Mouse (Mus musculus): ENCODE results near the gene Trit1.

DNA sequence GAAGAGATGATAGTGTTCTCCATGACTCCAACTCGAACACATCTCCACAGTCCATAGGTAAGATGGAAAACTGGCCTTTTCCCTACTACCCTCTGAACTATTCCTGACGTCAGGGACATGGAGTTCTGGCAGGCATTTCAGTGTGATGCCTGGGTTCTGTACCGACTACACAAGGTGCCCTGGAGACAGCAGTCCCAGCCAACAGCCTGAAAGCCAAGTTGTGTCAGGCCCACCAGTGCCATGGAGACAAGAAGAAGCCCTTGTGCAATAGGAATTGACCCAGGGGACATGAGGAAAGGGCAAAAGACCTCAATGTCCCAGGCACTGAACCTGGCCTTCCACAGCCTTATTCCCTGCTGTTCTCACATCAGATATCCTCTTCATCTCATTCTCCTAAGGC is 36.6 kb upstream of the Trit1 start:
- TF ChIP-seq CTCF (IDR thresholded peaks at IDR 0.05; ENCODE audit: borderline replicate concordance, extremely low read depth, insufficient read depth, insufficient read length) (no peak), POLR2A (IDR thresholded peaks at IDR 0.05; ENCODE audit: borderline replicate concordance, extremely low read depth, insufficient read depth, insufficient read length, poor library complexity, severe bottlenecking) (no peak)
